Mouse (Mus musculus) liver, embryonic 11.5 days (tissue): ENCODE data around the gene Hba-a1. TPM values are rescaled to one million over a fixed set of nuclear protein-coding genes. Genes with fewer than 3 reads are reported as not detected.
"Not testable (repeated sequence)": the region's sequence is repeated elsewhere in the genome, so short reads cannot be mapped to it uniquely, and the experiment has no call there.

ENCODE experiments used
- ATAC-seq: fragments of 200-750 bp; cut with Nextera tagmentation; replicated peaks from 2 replicates; pipeline ENCODE4 v1.8.0; 2017; ENCODE audit warnings: moderate number of reproducible peaks, mild to moderate bottlenecking, moderate TSS enrichment, moderate library complexity; ENCODE audit not compliant: low FRiP score
- DNase-seq: peaks from one replicate; pipeline ENCODE4 v3.0.0-alpha.2; 2017; ENCODE audit warnings: low spot score
- H3K27ac ChIP-seq: fragments of 300-500 bp; sonication (generic); 2 replicates; pipeline ENCODE4 v1.5.1; 2014; ENCODE audit warnings: mild to moderate bottlenecking, low read depth, low read length, control low read depth
- H3K27me3 ChIP-seq: fragments of 300-500 bp; sonication (generic); replicated peaks from 2 replicates; pipeline ENCODE4 v1.6.1; 2014; ENCODE audit warnings: low read length, mixed read lengths; ENCODE audit not compliant: control insufficient read depth, insufficient read depth
- H3K36me3 ChIP-seq: fragments of 300-500 bp; sonication (generic); 2 replicates; pipeline ENCODE4 v1.6.1; 2014; ENCODE audit warnings: mild to moderate bottlenecking, low read length, moderate library complexity, mixed read lengths; ENCODE audit not compliant: control insufficient read depth, insufficient read depth
- H3K4me1 ChIP-seq: fragments of 300-500 bp; sonication (generic); replicated peaks from 2 replicates; pipeline ENCODE4 v1.6.1; 2014; ENCODE audit warnings: low read length, mixed read lengths; ENCODE audit not compliant: control insufficient read depth, insufficient read depth
- H3K4me2 ChIP-seq: fragments of 300-500 bp; sonication (generic); 2 replicates; pipeline ENCODE4 v1.6.1; 2014; ENCODE audit warnings: mild to moderate bottlenecking, control low read depth, moderate library complexity
- H3K4me3 ChIP-seq: fragments of 300-500 bp; sonication (generic); 2 replicates; pipeline ENCODE4 v1.5.1; 2014; ENCODE audit warnings: low read depth, low read length, control low read depth
- H3K9ac ChIP-seq: fragments of 300-500 bp; sonication (generic); 2 replicates; pipeline ENCODE4 v1.6.1; 2014; ENCODE audit warnings: low read depth, low read length, control low read depth
- H3K9me3 ChIP-seq: fragments of 300-500 bp; sonication (generic); 2 replicates; pipeline ENCODE4 v1.6.1; 2016; ENCODE audit warnings: low read length, inconsistent platforms, mixed read lengths; ENCODE audit not compliant: control insufficient read depth
- WGBS: fragments of 180-500 bp; shearing (Covaris S2); extraction: QIAGEN DNeasy Blood & Tissue Kit; methylation state at CpG from one replicate; pipeline ENCODE4 v1.1.7; 2014; 5-methylcytosine and 5-hydroxymethylcytosine counted together
- polyA plus RNA-seq: library from polyadenylated mRNA; unstranded; fragments of >200 nt; fragmentation: Nextera tagmentation; extraction: Ambion mirVana; gene quantifications from 2 replicates; pipeline ENCODE4 v1.2.1, GENCODE M21; 2014

Hba-a1 gene
- polyA plus RNA-seq = 12,698 and 12,741 TPM in 2 replicates

DNA sequence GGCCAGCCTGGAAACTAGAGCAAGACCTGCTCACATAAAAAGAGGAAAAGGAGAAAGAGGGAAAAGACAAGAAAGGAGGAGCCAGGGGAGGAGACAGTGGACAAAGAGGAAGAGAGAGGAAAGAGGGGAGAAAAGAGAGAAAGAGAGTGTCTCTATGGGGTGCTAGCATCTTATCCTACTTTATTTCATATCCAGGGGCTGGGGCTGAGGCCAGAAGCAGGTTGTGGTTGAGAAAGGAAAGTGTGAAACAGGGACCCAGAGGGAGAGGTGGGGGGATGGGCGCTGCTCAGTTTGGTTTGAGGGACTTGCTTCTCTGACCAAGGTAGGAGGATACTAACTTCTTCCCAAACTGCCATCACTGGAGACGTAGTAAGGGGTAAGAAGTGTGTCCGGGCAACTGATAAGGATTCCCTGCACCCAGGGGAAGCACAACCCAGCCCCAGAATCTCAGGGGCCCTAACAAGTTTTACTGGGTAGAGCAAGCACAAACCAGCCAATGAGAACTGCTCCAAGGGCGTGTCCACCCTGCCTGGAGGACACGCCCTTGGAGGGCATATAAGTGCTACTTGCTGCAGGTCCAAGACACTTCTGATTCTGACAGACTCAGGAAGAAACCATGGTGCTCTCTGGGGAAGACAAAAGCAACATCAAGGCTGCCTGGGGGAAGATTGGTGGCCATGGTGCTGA is at the start of gene Hba-a1:
TSS of gene Hba-a1 (plus strand) at position 421 of the 687 bp plus-strand sequence.
- DNase-seq = not testable (repeated sequence)
- ATAC-seq = peak; percentile 79
- peak within 1 kb of the TSS; percentile 87 for H3K27ac ChIP-seq

DNA sequence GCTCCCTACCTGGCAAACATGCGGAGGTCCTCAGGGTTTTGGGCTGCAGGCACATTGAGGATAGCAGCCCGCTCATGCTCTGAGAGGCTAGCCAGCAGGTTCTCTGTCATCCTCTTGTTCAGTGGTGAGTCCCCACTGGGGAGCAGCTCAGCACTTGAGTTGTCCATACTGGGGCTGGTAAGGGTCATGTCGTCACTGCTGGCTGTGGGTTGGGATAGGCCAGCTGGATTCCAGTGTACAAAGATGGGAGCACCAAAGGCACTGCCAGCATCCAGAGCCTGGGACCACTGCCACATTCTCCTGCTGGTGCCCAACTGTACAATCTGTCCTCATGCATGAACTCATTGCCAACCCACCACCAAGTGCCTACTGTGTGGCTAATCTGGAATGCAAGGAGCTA is 49.4 kb upstream of the Hba-a1 start:
- Histone ChIP-seq H3K9ac (no peak overlapping the region), H3K9me3 (no peaks in the 10 kb centered on the region), H3K4me3 (no peak overlapping the region), H3K36me3 (peaks cover 40% of the 10 kb centered on the region), H3K27me3 (no peaks in the 10 kb centered on the region), H3K4me1 (no peaks in the 10 kb centered on the region), H3K27ac (no peak overlapping the region), H3K4me2 (no peak overlapping the region)
- 82% methylated on average over 3 of the region's 3 CpGs for WGBS
- no peak for ATAC-seq
- no peak for DNase-seq

More for the DNA sequence above, at the start of gene Hba-a1:
- H3K4me3 ChIP-seq = peak within 1 kb of the TSS; percentile 32
- H3K9me3 ChIP-seq, H3K36me3 ChIP-seq: not testable (repeated sequence)
- 11% methylated on average over 1 of the region's 5 CpGs for WGBS
- H3K4me1 ChIP-seq = peaks cover 13% of the 10 kb centered on the region
- H3K4me2 ChIP-seq = peak within 1 kb of the TSS; percentile 51
- peaks cover 19% of the 10 kb centered on the region for H3K27me3 ChIP-seq
- peak within 1 kb of the TSS; percentile 55 for H3K9ac ChIP-seq

DNA sequence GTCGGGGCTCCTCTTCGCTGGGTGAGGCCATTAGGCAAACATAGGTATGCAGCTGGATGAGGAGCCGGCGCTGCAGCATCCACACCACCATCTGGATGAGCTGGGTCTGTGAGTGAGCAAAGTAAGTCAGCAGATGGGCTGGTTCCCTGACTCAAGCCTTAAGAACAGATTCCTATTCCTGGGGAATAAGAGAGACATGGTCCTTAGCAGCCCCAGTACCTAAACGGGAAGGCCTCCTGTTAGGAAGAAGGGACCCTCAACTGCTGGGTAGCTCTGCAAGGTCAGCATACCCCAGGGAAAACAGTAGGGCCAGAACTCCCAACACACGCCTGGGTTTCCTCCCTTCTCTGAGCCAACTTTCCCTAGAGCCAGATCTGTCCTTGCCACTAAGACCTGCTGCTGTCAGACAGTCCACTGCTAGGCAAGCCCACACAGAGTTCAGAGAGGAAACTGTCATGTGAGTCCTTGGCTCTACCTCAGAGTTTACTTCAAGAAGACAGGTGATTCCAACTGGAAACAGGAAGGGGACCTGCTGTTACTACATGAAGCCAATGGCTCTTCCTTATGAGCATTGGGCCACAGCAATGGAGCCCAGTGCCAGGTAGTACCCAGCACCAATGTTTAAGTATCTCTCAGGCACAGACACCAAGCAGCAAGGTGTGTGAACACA is 48.4 kb upstream of the Hba-a1 start:
- H3K9ac ChIP-seq = no peak overlapping the region
- no peak for DNase-seq
- WGBS = 95% methylated on average over 6 of the region's 6 CpGs
- H3K9me3 ChIP-seq = no peaks in the 10 kb centered on the region
- no peak overlapping the region for H3K4me3 ChIP-seq
- H3K27me3 ChIP-seq = no peaks in the 10 kb centered on the region
- no peak overlapping the region for H3K4me2 ChIP-seq
- peaks cover 39% of the 10 kb centered on the region for H3K36me3 ChIP-seq
- no peaks in the 10 kb centered on the region for H3K4me1 ChIP-seq
- no peak for ATAC-seq
- no peak overlapping the region for H3K27ac ChIP-seq

GRCm38 (mm10) chr11:32235646-32236045 is 47.7 kb upstream of the Hba-a1 start:
- Histone ChIP-seq H3K4me3 (no peak overlapping the region), H3K9ac (no peak overlapping the region), H3K4me1 (no peaks in the 10 kb centered on the region), H3K9me3 (no peaks in the 10 kb centered on the region), H3K27me3 (no peaks in the 10 kb centered on the region), H3K27ac (no peak overlapping the region), H3K36me3 (peaks cover 34% of the 10 kb centered on the region), H3K4me2 (no peak overlapping the region)
- WGBS = 82% methylated on average over 3 of the region's 3 CpGs
- no peak for DNase-seq
- ATAC-seq = no peak

DNA sequence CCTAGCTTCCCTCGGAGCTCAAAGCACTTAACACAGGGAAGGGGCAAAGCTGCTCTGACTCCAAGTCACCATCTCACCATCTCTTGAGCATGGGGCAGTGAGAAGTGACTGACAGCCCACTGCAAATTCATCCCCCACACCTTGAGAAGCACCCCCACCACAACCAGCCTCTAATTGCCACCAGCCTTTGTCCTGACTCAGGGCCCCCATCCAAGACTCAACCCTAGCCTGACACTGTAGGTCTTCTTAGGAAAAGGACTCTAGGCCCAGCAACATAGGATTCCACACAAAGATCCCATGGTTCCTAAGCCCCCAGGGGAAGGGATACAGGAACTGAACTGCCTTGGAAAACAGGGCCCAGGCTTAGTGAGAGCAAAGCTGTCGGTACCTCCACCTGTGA is 47.2 kb upstream of the Hba-a1 start:
- H3K27me3 ChIP-seq = no peaks in the 10 kb centered on the region
- H3K4me3 ChIP-seq = no peak overlapping the region
- 91% methylated on average over 2 of the region's 2 CpGs for WGBS
- H3K9me3 ChIP-seq = no peaks in the 10 kb centered on the region
- no peaks in the 10 kb centered on the region; the same call in 1 of the 2 replicates for H3K4me1 ChIP-seq
- ATAC-seq (no peak), DNase-seq (no peak)
- no peak overlapping the region for H3K9ac ChIP-seq
- H3K4me2 ChIP-seq = no peak overlapping the region
- H3K27ac ChIP-seq = no peak overlapping the region
- H3K36me3 ChIP-seq = peaks cover 32% of the 10 kb centered on the region

DNA sequence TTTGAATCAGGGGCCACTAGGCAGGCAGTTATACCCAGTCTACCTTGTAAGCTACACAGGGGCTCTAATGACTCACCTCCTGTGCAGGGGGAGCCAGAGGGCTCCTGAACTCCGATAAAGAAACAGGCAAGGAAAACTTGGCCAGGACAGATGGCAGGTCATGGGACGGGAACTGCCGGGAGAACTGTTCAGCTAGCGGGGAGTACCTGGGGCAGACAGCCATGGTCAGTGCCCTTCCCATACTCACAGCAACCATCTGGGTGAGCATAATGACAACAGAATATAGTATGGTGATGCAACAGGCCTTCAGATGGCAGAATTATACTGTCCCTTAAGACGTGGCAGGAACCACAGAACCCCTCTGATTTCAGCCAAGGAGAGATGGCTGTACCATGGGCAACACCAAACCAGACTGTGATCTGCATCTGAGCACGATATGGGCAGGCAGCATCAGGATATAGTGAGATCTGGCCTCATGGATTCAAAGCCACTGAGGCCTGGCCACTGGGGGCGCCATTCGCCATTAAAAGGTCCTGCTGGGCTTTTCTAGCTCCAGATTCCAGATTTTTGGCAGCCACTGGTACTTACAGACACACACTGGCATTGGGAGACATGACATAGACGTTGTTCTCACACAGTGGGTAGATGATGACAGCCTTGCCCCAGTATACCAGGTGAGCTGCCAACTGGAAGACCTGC is 46.5 kb upstream of the Hba-a1 start:
- no peaks in the 10 kb centered on the region; the same call in 1 of the 2 replicates for H3K4me1 ChIP-seq
- no peak for ATAC-seq
- WGBS = 60% methylated on average over 9 of the region's 9 CpGs
- no peak overlapping the region for H3K4me3 ChIP-seq
- no peak overlapping the region for H3K4me2 ChIP-seq
- H3K36me3 ChIP-seq = peaks cover 25% of the 10 kb centered on the region
- no peaks in the 10 kb centered on the region for H3K9me3 ChIP-seq
- DNase-seq = no peak
- no peak overlapping the region for H3K9ac ChIP-seq
- no peak overlapping the region for H3K27ac ChIP-seq
- H3K27me3 ChIP-seq = no peaks in the 10 kb centered on the region

DNA sequence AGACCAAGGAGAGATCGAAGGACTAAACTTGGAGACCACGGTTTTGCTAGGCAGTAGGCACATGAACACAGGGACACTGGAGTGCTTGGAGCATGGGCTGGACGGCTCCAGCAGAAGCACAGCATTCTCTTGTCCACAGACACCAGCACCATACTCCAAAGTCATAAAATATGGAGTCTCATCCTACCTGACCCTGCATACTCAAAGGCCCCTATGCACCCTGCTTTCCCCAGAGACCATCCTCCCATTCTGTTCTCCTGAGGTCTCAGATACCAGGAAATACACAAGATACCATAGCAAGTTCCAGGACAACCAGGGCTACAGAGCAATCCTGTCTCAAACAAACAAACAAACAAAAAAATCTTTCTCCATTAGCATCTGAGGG is 45.9 kb upstream of the Hba-a1 start:
- H3K27me3 ChIP-seq = no peaks in the 10 kb centered on the region
- no peak overlapping the region for H3K4me3 ChIP-seq
- no peak for ATAC-seq
- H3K27ac ChIP-seq = no peak overlapping the region
- H3K36me3 ChIP-seq = peaks cover 20% of the 10 kb centered on the region
- no peaks in the 10 kb centered on the region for H3K9me3 ChIP-seq
- no peak for DNase-seq
- peaks cover 4% of the 10 kb centered on the region for H3K4me1 ChIP-seq
- WGBS = 89% methylated on average over 3 of the region's 3 CpGs
- no peak overlapping the region for H3K4me2 ChIP-seq
- H3K9ac ChIP-seq = no peak overlapping the region

GRCm38 (mm10) chr11:32238093-32238860 is 45.0 kb upstream of the Hba-a1 start:
- no peak for DNase-seq
- H3K27ac ChIP-seq = no peak overlapping the region

More at GRCm38 (mm10) chr11:32238093-32238860, 45.0 kb upstream of the Hba-a1 start:
- H3K36me3 ChIP-seq = peaks cover 14% of the 10 kb centered on the region
- H3K9me3 ChIP-seq = no peaks in the 10 kb centered on the region
- H3K4me2 ChIP-seq = no peak overlapping the region
- 77% methylated on average over 5 of the region's 5 CpGs for WGBS
- ATAC-seq = peak; percentile 42; the same call in 1 of the 2 replicates
- peaks cover 12% of the 10 kb centered on the region for H3K4me1 ChIP-seq
- no peaks in the 10 kb centered on the region for H3K27me3 ChIP-seq
- H3K4me3 ChIP-seq = no peak overlapping the region
- no peak overlapping the region for H3K9ac ChIP-seq
